Mouse (Mus musculus) heart, adult 2 months (tissue): ENCODE results near the gene Trmt1l. TPM values are rescaled to one million over a fixed set of nuclear protein-coding genes. Genes with fewer than 3 reads are reported as not detected.
A peak's percentile ranks its signal among the peaks of the same experiment; 100 is the strongest.

Experiments
- DNase-seq, 2 experiments: peaks; one replicate each; pipeline ENCODE4 v3.0.0; 2021
- H3K27ac ChIP-seq: fragments of 200-600 bp; 2 replicates; pipeline ENCODE4 v1.8.1; 2022
- H3K27me3 ChIP-seq: fragments of 200-500 bp; 2 replicates; pipeline ENCODE4 v1.6.1; 2012; ENCODE audit warnings: mild to moderate bottlenecking, low read length, inconsistent platforms, mixed read lengths; ENCODE audit not compliant: control insufficient read depth, insufficient read depth
- H3K36me3 ChIP-seq: fragments of 200-500 bp; 2 replicates; pipeline ENCODE4 v1.6.1; 2012; ENCODE audit warnings: low read length, inconsistent platforms; ENCODE audit not compliant: control insufficient read depth, insufficient read depth
- H3K4me1 ChIP-seq: fragments of 200-500 bp; 2 replicates; pipeline ENCODE4 v1.6.1; 2011; ENCODE audit warnings: low read length; ENCODE audit not compliant: control insufficient read depth, insufficient read depth
- H3K4me3 ChIP-seq: fragments of 200-600 bp; 2 replicates; pipeline ENCODE4 v1.8.1; 2022
- H3K79me2 ChIP-seq: fragments of 200-500 bp; replicated peaks from 2 replicates; pipeline ENCODE4 v1.6.1; 2012; ENCODE audit warnings: mild to moderate bottlenecking, inconsistent platforms, low read length, moderate library complexity, mixed read lengths; ENCODE audit not compliant: control insufficient read depth, insufficient read depth
- H3K9ac ChIP-seq: fragments of 200-500 bp; 2 replicates; pipeline ENCODE4 v1.6.1; 2012; ENCODE audit warnings: low read depth, mild to moderate bottlenecking, control low read depth, inconsistent platforms, low read length, mixed read lengths
- CTCF ChIP-seq: fragments of 200-600 bp; IDR thresholded peaks from 2 replicates; pipeline ENCODE4 v1.8.1; 2022; ENCODE audit warnings: antibody characterized with exemption, mild to moderate bottlenecking, moderate library complexity
- EP300 ChIP-seq: fragments of 200-500 bp; IDR thresholded peaks from 2 replicates; pipeline ENCODE4 v1.6.1; 2011; ENCODE audit warnings: low read depth, low read length, control low read depth; ENCODE audit not compliant: insufficient read depth
- POLR2A ChIP-seq: fragments of 200-500 bp; IDR thresholded peaks from 2 replicates; pipeline ENCODE4 v1.6.1; 2011; ENCODE audit warnings: mild to moderate bottlenecking, low read depth, low read length, control low read depth; ENCODE audit not compliant: insufficient read depth
- WGBS: fragments of 180-500 bp; shearing (Covaris S2); methylation state at CpG from one replicate; pipeline ENCODE4 v1.1.7; 2018; 5-methylcytosine and 5-hydroxymethylcytosine counted together
- intact Hi-C: fragments of 180-260 bp; cut with DNase I; formaldehyde crosslinking; loops from one replicate; pipeline ENCODE4 v1.15.1; 2025
- microRNA-seq, 2 experiments: library from miRNA; unstranded; fragments of <30 nt; microRNA quantifications; one replicate each; pipeline ENCODE4 v1.2.0; 2021
- polyA plus RNA-seq: library from polyadenylated mRNA; depleted of rRNA; stranded (reverse); fragments of >200 nt; gene quantifications from 2 replicates; pipeline ENCODE4 v1.2.3, GENCODE M21; 2012; rRNA removed
- total RNA-seq, 2 experiments: library from RNA; stranded (reverse); gene quantifications; 2 replicates each; pipeline ENCODE4 v1.2.3; 2021

Gene Trmt1l
- total and polyA plus RNA-seq, 3 experiments = 12.5 to 22.3 (median 20.9) TPM

- peak within 1 kb of the TSS; percentile 98 for H3K9ac ChIP-seq
These were observed 72.4 kb downstream of the Trmt1l start, which contains the start of gene Rnf2 for GRCm38 (mm10) chr1:151500531-151501361. Rnf2 (minus strand) TSS chr1:151500955.

More at GRCm38 (mm10) chr1:151500531-151501361, 72.4 kb downstream of the Trmt1l start, which contains the start of gene Rnf2:
- H3K27ac ChIP-seq = peak within 1 kb of the TSS; percentile 83
- H3K79me2 ChIP-seq = no peaks in the 10 kb centered on the region; the same call in 1 of the 2 replicates
- WGBS = under 1% methylated on average over 89 of the region's 90 CpGs
- peak within 1 kb of the TSS; percentile 77 for H3K4me3 ChIP-seq
- H3K4me1 ChIP-seq = peaks cover 2% of the 10 kb centered on the region
- peaks cover 4% of the 10 kb centered on the region for H3K36me3 ChIP-seq
- no peaks in the 10 kb centered on the region for H3K27me3 ChIP-seq
- TF ChIP-seq CTCF (no peak), EP300 (no peak), POLR2A (peak; percentile 82)
- DNase-seq = peak; percentile 96
- intact Hi-C loops = loop anchor here (1.0 to 5.0 kb wide), 2 partner anchors 72 to 252 kb away; partner anchors contain the start of genes Swt1 and Trmt1l

Small RNA genes lying within 50 kb of the gene (microRNA-seq; reads per million reads assigned to microRNA genes)
- gene Mir7682 = 0 reads per million in 2 experiments

Other genes with a start within 250 kb of the Trmt1l start
- under 1 TPM; 0.29 to 0.80 TPM for gene Gm47985, start 246.0 kb upstream of the Trmt1l start, total RNA-seq
- 1.1 and 3.2 TPM in 2 replicates for gene Gm47985, start 246.0 kb upstream of the Trmt1l start, polyA plus RNA-seq
- gene Gm8947, start 236.2 kb upstream of the Trmt1l start, total RNA-seq = not detected
- 0.15 TPM in 1 of 2 replicates, not detected in the other for gene Gm8947, start 236.2 kb upstream of the Trmt1l start, polyA plus RNA-seq
- not detected for gene Gm47995, start 230.1 kb upstream of the Trmt1l start, total RNA-seq
- gene Gm47995, start 230.1 kb upstream of the Trmt1l start, polyA plus RNA-seq = 0.53 TPM in 1 of 2 replicates, not detected in the other
- not detected for gene 3110040M04Rik, start 224.4 kb upstream of the Trmt1l start, total RNA-seq
- gene 3110040M04Rik, start 224.4 kb upstream of the Trmt1l start, polyA plus RNA-seq = not detected in 2 replicates
- not detected for gene Gm47996, start 218.4 kb upstream of the Trmt1l start, total RNA-seq
- not detected in 2 replicates for gene Gm47996, start 218.4 kb upstream of the Trmt1l start, polyA plus RNA-seq
- 100 to 1,000 TPM; 659 to 843 TPM for gene Ivns1abp, start 84.1 kb upstream of the Trmt1l start, total RNA-seq
- 259 and 495 TPM in 2 replicates for gene Ivns1abp, start 84.1 kb upstream of the Trmt1l start, polyA plus RNA-seq
- gene Swt1, start 87 bp upstream of the Trmt1l start, total RNA-seq = 10 to 100 TPM in 1 of 2 experiments, 1 to 10 TPM in 1; 9.0 to 10.5 TPM
- gene Swt1, start 87 bp upstream of the Trmt1l start, polyA plus RNA-seq = 4.5 and 7.3 TPM in 2 replicates
- gene Rnf2, start 72.4 kb downstream of the Trmt1l start, total RNA-seq = 10 to 100 TPM; 16.5 to 18.3 TPM
- gene Rnf2, start 72.4 kb downstream of the Trmt1l start, polyA plus RNA-seq = 7.4 and 18.3 TPM in 2 replicates
- 10 to 100 TPM; 13.3 to 14.9 TPM for gene Fam129a, start 142.6 kb downstream of the Trmt1l start, total RNA-seq
- gene Fam129a, start 142.6 kb downstream of the Trmt1l start, polyA plus RNA-seq = 6.2 and 10.1 TPM in 2 replicates